Mouse (Mus musculus): ENCODE measurements at regions not wholly inside any gene's neighbourhood (a gene's known extent, or its start where the extent isn't known, plus 50 kb on each side); places are given as distances from the start of the nearest gene placed in this dataset.

DNA sequence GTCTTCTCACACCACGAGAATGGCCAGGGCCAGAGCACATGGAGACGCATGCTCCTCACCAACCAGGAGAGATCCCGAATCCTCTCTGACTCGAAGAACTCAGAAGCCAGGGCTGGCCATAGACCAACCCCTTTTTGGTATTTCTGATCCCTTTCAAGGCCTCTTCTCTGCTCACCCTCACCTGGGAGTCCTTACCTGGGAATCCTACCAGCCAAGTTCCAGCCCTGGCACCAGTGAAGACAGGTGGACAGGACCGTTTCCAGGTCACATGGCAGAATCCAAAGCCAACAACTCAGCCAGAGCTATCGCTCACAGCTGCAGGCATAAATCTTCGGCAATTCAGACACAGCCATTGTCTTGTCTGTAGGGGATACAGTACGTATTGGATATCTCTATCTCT, 626.2 kb upstream of the Fam19a5 start:
- H3K4me3 ChIP-seq (ENCODE audit: low read depth, low read length): no peak overlapping the region
- no peaks in the 10 kb centered on the region for H3K4me1 ChIP-seq (ENCODE audit: control insufficient read depth, low read depth, low read length)
- no peaks in the 10 kb centered on the region for H3K9me3 ChIP-seq (replicated peaks; ENCODE audit: control insufficient read depth, low read length)
- whole genome bisulfite sequencing (ENCODE audit: insufficient replicate concordance): 69% methylated on average over 8 of the region's 8 CpGs
- H3K36me3 ChIP-seq (ENCODE audit: control insufficient read depth, insufficient read depth): no peaks in the 10 kb centered on the region
- no peak overlapping the region for H3K9ac ChIP-seq (ENCODE audit: low read depth, low read length)
- H3K27me3 ChIP-seq (ENCODE audit: control insufficient read depth, insufficient read depth, low read depth, low read length): no peaks in the 10 kb centered on the region
- H3K27ac ChIP-seq (ENCODE audit: low read length): no peak overlapping the region
- H3K4me2 ChIP-seq (ENCODE audit: low read depth, low read length): no peak overlapping the region
- no peak for ATAC-seq (ENCODE audit: low read depth)

- H3K4me1 ChIP-seq (ENCODE audit: control insufficient read depth, low read depth, low read length): no peaks in the 10 kb centered on the region
- no peak for ATAC-seq (ENCODE audit: low read depth)
- no peaks in the 10 kb centered on the region for H3K27me3 ChIP-seq (ENCODE audit: control insufficient read depth, insufficient read depth, low read depth, low read length)
- H3K9me3 ChIP-seq (replicated peaks; ENCODE audit: control insufficient read depth, low read length): no peaks in the 10 kb centered on the region
- H3K9ac ChIP-seq (ENCODE audit: low read depth, low read length): no peak overlapping the region
- H3K27ac ChIP-seq (ENCODE audit: low read length): no peak overlapping the region
- H3K4me3 ChIP-seq (ENCODE audit: low read depth, low read length): no peak overlapping the region
- no peaks in the 10 kb centered on the region for H3K36me3 ChIP-seq (ENCODE audit: control insufficient read depth, insufficient read depth)
- 42% methylated on average over 8 of the region's 8 CpGs for WGBS (ENCODE audit: insufficient replicate concordance)
- H3K4me2 ChIP-seq (ENCODE audit: low read depth, low read length): no peak overlapping the region
Observed at GRCm38 (mm10) chr15:86919704-86920103, 624.4 kb upstream of the Fam19a5 start.

DNA sequence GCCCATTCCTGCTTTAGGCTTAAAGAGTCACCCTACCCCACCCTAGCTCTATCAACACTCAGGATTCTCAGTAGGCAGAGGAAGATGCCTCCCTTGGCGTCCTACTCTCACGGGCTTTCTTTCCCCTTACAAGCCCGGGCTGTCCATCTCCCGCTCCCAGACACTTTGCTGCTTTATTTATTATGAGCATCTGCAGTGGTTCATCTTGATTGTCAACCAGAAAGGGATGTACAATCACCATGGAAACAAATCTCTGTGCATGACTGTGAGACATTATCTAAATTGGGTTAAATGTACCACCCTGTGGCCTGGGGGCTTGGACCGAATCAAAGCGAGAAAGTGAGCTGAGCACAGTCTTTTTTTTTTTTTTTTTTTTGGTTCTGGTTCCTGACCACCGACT, 623.9 kb upstream of the Fam19a5 start:
- H3K9me3 ChIP-seq (replicated peaks; ENCODE audit: control insufficient read depth, low read length): no peaks in the 10 kb centered on the region
- no peaks in the 10 kb centered on the region for H3K27me3 ChIP-seq (ENCODE audit: control insufficient read depth, insufficient read depth, low read depth, low read length)
- H3K27ac ChIP-seq (ENCODE audit: low read length): no peak overlapping the region
- no peak overlapping the region for H3K4me2 ChIP-seq (ENCODE audit: low read depth, low read length)
- H3K4me3 ChIP-seq (ENCODE audit: low read depth, low read length): no peak overlapping the region
- no peaks in the 10 kb centered on the region for H3K4me1 ChIP-seq (ENCODE audit: control insufficient read depth, low read depth, low read length)
- no peak overlapping the region for H3K9ac ChIP-seq (ENCODE audit: low read depth, low read length)
- 47% methylated on average over 7 of the region's 7 CpGs for WGBS (ENCODE audit: insufficient replicate concordance)
- ATAC-seq (ENCODE audit: low read depth): no peak
- H3K36me3 ChIP-seq (ENCODE audit: control insufficient read depth, insufficient read depth): no peaks in the 10 kb centered on the region

- H3K9me3 ChIP-seq (replicated peaks; ENCODE audit: control insufficient read depth, low read length): no peaks in the 10 kb centered on the region
- no peak overlapping the region for H3K4me2 ChIP-seq (ENCODE audit: low read depth, low read length)
- H3K9ac ChIP-seq (ENCODE audit: low read depth, low read length): no peak overlapping the region
- 27% methylated on average over 8 of the region's 8 CpGs for WGBS (ENCODE audit: insufficient replicate concordance)
- no peaks in the 10 kb centered on the region for H3K36me3 ChIP-seq (ENCODE audit: control insufficient read depth, insufficient read depth)
- H3K4me1 ChIP-seq (ENCODE audit: control insufficient read depth, low read depth, low read length): no peaks in the 10 kb centered on the region
- H3K4me3 ChIP-seq (ENCODE audit: low read depth, low read length): no peak overlapping the region
- no peak for ATAC-seq (ENCODE audit: low read depth)
- H3K27me3 ChIP-seq (ENCODE audit: control insufficient read depth, insufficient read depth, low read depth, low read length): no peaks in the 10 kb centered on the region
- H3K27ac ChIP-seq (ENCODE audit: low read length): no peak overlapping the region
Observed at GRCm38 (mm10) chr15:86921401-86921800, 622.7 kb upstream of the Fam19a5 start.

GRCm38 (mm10) chr15:86925081-86925749, 618.9 kb upstream of the Fam19a5 start:
- Histone ChIP-seq H3K4me1 (ENCODE audit: control insufficient read depth, low read depth, low read length) (no peaks in the 10 kb centered on the region), H3K9ac (ENCODE audit: low read depth, low read length) (no peak overlapping the region), H3K9me3 (replicated peaks; ENCODE audit: control insufficient read depth, low read length) (no peaks in the 10 kb centered on the region), H3K4me3 (ENCODE audit: low read depth, low read length) (no peak overlapping the region), H3K4me2 (ENCODE audit: low read depth, low read length) (no peak overlapping the region), H3K27me3 (ENCODE audit: control insufficient read depth, insufficient read depth, low read depth, low read length) (no peaks in the 10 kb centered on the region), H3K36me3 (ENCODE audit: control insufficient read depth, insufficient read depth) (no peaks in the 10 kb centered on the region), H3K27ac (ENCODE audit: low read length) (no peak overlapping the region)
- WGBS (ENCODE audit: insufficient replicate concordance): 14% methylated on average over 17 of the region's 17 CpGs
- no peak for ATAC-seq (ENCODE audit: low read depth)

DNA sequence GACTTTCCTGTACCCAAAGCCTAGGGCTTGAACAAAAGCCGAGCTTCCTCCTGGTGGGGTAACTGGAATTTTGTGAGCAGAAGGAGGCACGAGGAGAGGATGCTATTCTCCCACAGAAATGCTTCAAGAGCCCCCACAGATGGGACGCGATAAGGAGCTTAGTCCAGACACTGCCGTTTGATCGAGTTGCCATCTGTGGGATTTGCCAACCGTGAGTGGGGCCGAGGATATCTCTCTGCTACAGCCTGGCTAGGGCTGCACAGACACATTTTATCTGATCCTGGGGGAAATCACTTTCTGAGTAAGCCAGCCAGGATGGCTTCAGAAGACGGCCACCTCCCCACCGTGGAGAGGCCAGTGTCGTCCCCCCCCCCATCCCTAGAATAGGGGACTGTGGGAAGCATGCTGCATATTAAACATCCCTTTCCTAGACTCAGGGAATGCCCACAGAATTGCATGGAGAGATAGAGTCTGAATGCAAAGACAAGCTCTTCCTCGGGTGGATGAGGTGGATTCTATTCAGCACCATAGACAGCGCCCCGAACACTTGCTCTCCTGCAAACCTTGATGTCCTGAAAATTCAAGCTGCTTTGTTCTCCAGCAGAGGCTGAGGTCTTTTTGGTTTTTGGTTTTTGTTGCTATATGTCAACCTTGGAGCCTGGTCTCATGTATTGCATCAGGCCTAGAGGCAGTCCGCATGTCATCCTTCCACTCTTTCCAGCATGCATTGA, 611.6 kb upstream of the Fam19a5 start:
- 48% methylated on average over 15 of the region's 15 CpGs for WGBS (ENCODE audit: insufficient replicate concordance)
- no peaks in the 10 kb centered on the region for H3K36me3 ChIP-seq (ENCODE audit: control insufficient read depth, insufficient read depth)
- H3K4me2 ChIP-seq (ENCODE audit: low read depth, low read length): no peak overlapping the region
- H3K4me1 ChIP-seq (ENCODE audit: control insufficient read depth, low read depth, low read length): no peaks in the 10 kb centered on the region
- H3K9me3 ChIP-seq (replicated peaks; ENCODE audit: control insufficient read depth, low read length): no peaks in the 10 kb centered on the region
- H3K4me3 ChIP-seq (ENCODE audit: low read depth, low read length): no peak overlapping the region
- no peak for ATAC-seq (ENCODE audit: low read depth)
- no peaks in the 10 kb centered on the region for H3K27me3 ChIP-seq (ENCODE audit: control insufficient read depth, insufficient read depth, low read depth, low read length)
- H3K9ac ChIP-seq (ENCODE audit: low read depth, low read length): no peak overlapping the region
- H3K27ac ChIP-seq (ENCODE audit: low read length): no peak overlapping the region

DNA sequence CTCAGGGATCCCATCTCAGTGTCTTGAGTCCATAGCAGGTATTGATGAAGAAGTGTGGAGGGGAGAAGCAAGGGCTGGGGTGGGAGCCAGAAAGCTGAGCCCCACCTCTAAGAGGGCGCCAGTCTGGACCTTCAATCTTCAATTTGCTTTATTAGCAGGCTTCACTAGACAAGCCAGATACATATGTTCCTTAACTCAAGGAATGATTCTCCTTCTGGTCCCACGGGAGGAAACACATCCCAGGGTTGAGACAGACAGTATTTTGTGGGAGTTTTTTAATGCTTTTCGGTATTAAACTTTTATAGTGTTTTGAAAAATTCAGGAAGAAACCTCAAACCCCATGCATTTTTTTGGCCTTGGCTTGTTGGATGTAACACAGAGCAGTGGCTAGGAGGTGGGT, 606.7 kb upstream of the Fam19a5 start:
- WGBS (ENCODE audit: insufficient replicate concordance): 63% methylated on average over 3 of the region's 3 CpGs
- no peak for ATAC-seq (ENCODE audit: low read depth)
- H3K4me3 ChIP-seq (ENCODE audit: low read depth, low read length): no peak overlapping the region

GRCm38 (mm10) chr15:86944529-86944928, 599.6 kb upstream of the Fam19a5 start:
- ATAC-seq (ENCODE audit: low read depth): no peak
- Histone ChIP-seq H3K27ac (ENCODE audit: low read length) (no peak overlapping the region), H3K4me2 (ENCODE audit: low read depth, low read length) (no peak overlapping the region), H3K4me1 (ENCODE audit: control insufficient read depth, low read depth, low read length) (no peaks in the 10 kb centered on the region), H3K9me3 (replicated peaks; ENCODE audit: control insufficient read depth, low read length) (no peaks in the 10 kb centered on the region), H3K4me3 (ENCODE audit: low read depth, low read length) (no peak overlapping the region), H3K9ac (ENCODE audit: low read depth, low read length) (no peak overlapping the region), H3K27me3 (ENCODE audit: control insufficient read depth, insufficient read depth, low read depth, low read length) (no peaks in the 10 kb centered on the region), H3K36me3 (ENCODE audit: control insufficient read depth, insufficient read depth) (no peaks in the 10 kb centered on the region)
- WGBS (ENCODE audit: insufficient replicate concordance): 59% methylated on average over 7 of the region's 7 CpGs

More for the DNA sequence above, 606.7 kb upstream of the Fam19a5 start:
- Histone ChIP-seq H3K9me3 (replicated peaks; ENCODE audit: control insufficient read depth, low read length) (no peaks in the 10 kb centered on the region; the same call in 1 of the 2 replicates), H3K36me3 (ENCODE audit: control insufficient read depth, insufficient read depth) (no peaks in the 10 kb centered on the region), H3K27me3 (ENCODE audit: control insufficient read depth, insufficient read depth, low read depth, low read length) (no peaks in the 10 kb centered on the region), H3K4me2 (ENCODE audit: low read depth, low read length) (no peak overlapping the region), H3K9ac (ENCODE audit: low read depth, low read length) (no peak overlapping the region), H3K4me1 (ENCODE audit: control insufficient read depth, low read depth, low read length) (no peaks in the 10 kb centered on the region), H3K27ac (ENCODE audit: low read length) (no peak overlapping the region)

GRCm38 (mm10) chr15:86952593-86952992, 591.5 kb upstream of the Fam19a5 start:
- WGBS (ENCODE audit: insufficient replicate concordance): 49% methylated on average over 5 of the region's 5 CpGs
- Histone ChIP-seq H3K4me3 (ENCODE audit: low read depth, low read length) (no peak overlapping the region), H3K36me3 (ENCODE audit: control insufficient read depth, insufficient read depth) (no peaks in the 10 kb centered on the region), H3K9ac (ENCODE audit: low read depth, low read length) (no peak overlapping the region), H3K4me1 (ENCODE audit: control insufficient read depth, low read depth, low read length) (no peaks in the 10 kb centered on the region), H3K9me3 (replicated peaks; ENCODE audit: control insufficient read depth, low read length) (no peaks in the 10 kb centered on the region; the same call in 1 of the 2 replicates), H3K4me2 (ENCODE audit: low read depth, low read length) (no peak overlapping the region), H3K27ac (ENCODE audit: low read length) (no peak overlapping the region), H3K27me3 (ENCODE audit: control insufficient read depth, insufficient read depth, low read depth, low read length) (no peaks in the 10 kb centered on the region)
- ATAC-seq (ENCODE audit: low read depth): no peak

All from liver, embryonic 16.5 days (tissue).